Comparison of ENCODE assay signal across 8 mouse cellular contexts in the genomic region with DNA sequence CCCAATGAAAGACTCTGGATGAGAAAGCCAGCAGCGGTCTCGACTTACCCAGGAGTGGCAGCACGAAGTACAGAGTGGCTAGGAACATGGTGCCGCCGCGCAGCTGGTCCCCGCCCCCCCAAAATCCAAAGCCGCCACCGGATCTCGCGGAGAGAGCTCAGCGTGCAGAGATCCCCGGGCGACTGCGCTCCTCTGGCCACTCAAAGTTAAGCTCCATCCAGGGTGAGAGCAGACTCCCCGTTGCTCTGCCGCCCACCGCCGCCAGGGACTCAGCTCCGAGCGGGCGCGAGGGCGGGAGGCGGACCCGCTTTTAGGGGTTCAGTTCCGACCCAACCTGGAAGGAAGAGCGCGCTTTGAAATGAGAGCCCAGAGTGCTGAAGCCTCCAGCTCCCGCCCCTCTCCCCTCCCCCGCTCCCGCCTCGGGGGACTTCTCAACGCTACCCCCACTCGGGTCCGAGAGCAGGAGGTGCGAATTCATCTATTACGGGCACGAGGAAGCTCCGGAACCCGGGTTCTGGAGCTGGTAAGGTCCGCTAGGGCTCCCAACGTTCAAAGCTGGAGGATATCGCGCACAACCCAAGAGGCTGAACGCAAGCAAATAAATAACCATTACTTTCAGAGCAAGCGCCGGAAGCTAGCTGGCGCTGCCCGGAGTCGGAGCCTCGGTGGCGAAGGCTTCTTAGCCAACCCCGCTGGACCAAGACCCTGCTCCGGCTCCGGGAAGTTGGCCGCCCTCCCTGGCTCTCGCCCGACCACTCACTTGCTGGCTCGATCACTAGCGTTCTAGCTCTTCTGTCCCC. TPM values are rescaled to one million over a fixed set of nuclear protein-coding genes. Genes with fewer than 3 reads are reported as not detected.
DNase-seq lines count a peak whose midpoint lies in the region; ATAC-seq lines count a peak whose summit lies in the region.

No protein-coding gene starts in this region.

- DNase-seq in ovary, postnatal 10 days (ENCODE audit: low spot score), result peak; percentile 18
- no peak for DNase-seq in ovary, adult 18-20 months (ENCODE audit: low spot score)
- DNase-seq in forebrain, embryonic 11.5 days (ENCODE audit: low spot score), result peak; percentile 79
- DNase-seq in kidney, postnatal 36 days, result peak; percentile 19 to 56
- DNase-seq in naive thymus-derived CD4-positive, alpha-beta T cell, adult 2 months (ENCODE audit: low read depth), result peak; percentile 28
- DNase-seq in thymus, postnatal 0 days (ENCODE audit: low spot score), result peak; percentile 75

- H3K27ac ChIP-seq in forebrain, embryonic 11.5 days (ENCODE audit: low read depth, low read length), result 0 out of 2 replicates have a peak overlapping the region, but pooled peaks have one; percentile 18
- no peak overlapping the region for H3K27ac ChIP-seq in heart, embryonic 15.5 days
- 0 out of 2 replicates have a peak overlapping the region, but pooled peaks have one; percentile 5 for H3K27ac ChIP-seq in liver, embryonic 12.5 days

- H3K9ac ChIP-seq in forebrain, embryonic 11.5 days (ENCODE audit: low read length), result peak overlapping the region; percentile 56
- H3K9ac ChIP-seq in heart, embryonic 15.5 days, result peak overlapping the region; percentile 51
- peak overlapping the region; percentile 39; the same call in 1 of the 2 replicates for H3K9ac ChIP-seq in liver, embryonic 12.5 days

- under 1% methylated on average over 60 of the region's 61 CpGs for WGBS in forebrain, embryonic 11.5 days
- under 1% methylated on average over 61 of the region's 61 CpGs for WGBS in heart, embryonic 15.5 days
- WGBS in liver, embryonic 12.5 days (ENCODE audit: insufficient replicate concordance), result under 1% methylated on average over 61 of the region's 61 CpGs

- ATAC-seq in forebrain, embryonic 11.5 days (replicated peaks; ENCODE audit: low FRiP score), result peak; percentile 60
- ATAC-seq in heart, embryonic 15.5 days (replicated peaks; ENCODE audit: insufficient number of reproducible peaks, insufficient read depth, low FRiP score, low read depth), result no peak; the same call in 1 of the 2 replicates
- peak; percentile 14 for ATAC-seq in liver, embryonic 12.5 days

- no peaks in the 10 kb centered on the region for H3K9me3 ChIP-seq in forebrain, embryonic 11.5 days (ENCODE audit: control insufficient read depth, low read length)
- no peaks in the 10 kb centered on the region for H3K9me3 ChIP-seq in heart, embryonic 15.5 days (replicated peaks)
- no peaks in the 10 kb centered on the region for H3K9me3 ChIP-seq in liver, embryonic 12.5 days (replicated peaks)

- H3K4me1 ChIP-seq in forebrain, embryonic 11.5 days (replicated peaks; ENCODE audit: control insufficient read depth, insufficient read depth, low read length), result peaks cover 19% of the 10 kb centered on the region
- peaks cover 41% of the 10 kb centered on the region for H3K4me1 ChIP-seq in heart, embryonic 15.5 days (replicated peaks)
- H3K4me1 ChIP-seq in liver, embryonic 12.5 days, result peaks cover 5% of the 10 kb centered on the region; the same call in 1 of the 2 replicates

- peak overlapping the region; percentile 46 for H3K4me3 ChIP-seq in forebrain, embryonic 11.5 days (ENCODE audit: low read depth, low read length)
- H3K4me3 ChIP-seq in heart, embryonic 15.5 days, result peak overlapping the region; percentile 61
- H3K4me3 ChIP-seq in liver, embryonic 12.5 days, result peak overlapping the region; percentile 48

- H3K4me2 ChIP-seq in forebrain, embryonic 11.5 days (ENCODE audit: low read depth, low read length, severe bottlenecking), result peak overlapping the region; percentile 99
- H3K4me2 ChIP-seq in heart, embryonic 15.5 days, result peak overlapping the region; percentile 98
- peak overlapping the region; percentile 65 for H3K4me2 ChIP-seq in liver, embryonic 12.5 days

- H3K27me3 ChIP-seq in forebrain, embryonic 11.5 days (ENCODE audit: control insufficient read depth, insufficient read depth, low read length), result peaks cover 42% of the 10 kb centered on the region
- H3K27me3 ChIP-seq in heart, embryonic 15.5 days, result peaks cover 64% of the 10 kb centered on the region
- H3K27me3 ChIP-seq in liver, embryonic 12.5 days (replicated peaks), result peaks cover 73% of the 10 kb centered on the region

- no peaks in the 10 kb centered on the region for H3K36me3 ChIP-seq in forebrain, embryonic 11.5 days (ENCODE audit: control insufficient read depth, insufficient read depth, low read length)
- no peaks in the 10 kb centered on the region for H3K36me3 ChIP-seq in heart, embryonic 15.5 days
- no peaks in the 10 kb centered on the region for H3K36me3 ChIP-seq in liver, embryonic 12.5 days

RNA-seq across cellular contexts. Expression of a gene that starts 1.2 kb away (rescaled TPM):
- 9.6 and 10.0 TPM in 2 replicates for polyA plus RNA-seq in forebrain, embryonic 11.5 days (2014; fragmentation: Nextera tagmentation; extraction: Ambion mirVana)
- polyA plus RNA-seq in heart, embryonic 15.5 days (2015; fragmentation: Nextera tagmentation; extraction: Ambion mirVana), result 2.7 and 10.7 TPM in 2 replicates
- 9.1 and 9.2 TPM in 2 replicates for polyA plus RNA-seq in liver, embryonic 12.5 days (2016; fragmentation: Nextera tagmentation; extraction: Ambion mirVana)
- 32.6 and 36.2 TPM in 2 replicates for polyA plus RNA-seq in thymus, postnatal 0 days (2015; fragmentation: Nextera tagmentation; extraction: Ambion mirVana)

RNA-seq across cellular contexts. Expression of a gene that starts 57.3 kb away (rescaled TPM):
- polyA plus RNA-seq in forebrain, embryonic 11.5 days (2014; fragmentation: Nextera tagmentation; extraction: Ambion mirVana), result not detected in 2 replicates
- not detected in 2 replicates for polyA plus RNA-seq in heart, embryonic 15.5 days (2015; fragmentation: Nextera tagmentation; extraction: Ambion mirVana)
- polyA plus RNA-seq in liver, embryonic 12.5 days (2016; fragmentation: Nextera tagmentation; extraction: Ambion mirVana), result not detected in 2 replicates
- not detected in 2 replicates for polyA plus RNA-seq in thymus, postnatal 0 days (2015; fragmentation: Nextera tagmentation; extraction: Ambion mirVana)
